Mouse (Mus musculus): ENCODE measurements around the gene Mdga2. TPM values are rescaled to one million over a fixed set of nuclear protein-coding genes. Genes with fewer than 3 reads are reported as not detected.

Gene Mdga2
- total and polyA plus RNA-seq, 3 experiments, result 2.1 TPM; not detected in 2

- no peak overlapping the region for H3K4me3 ChIP-seq (ENCODE audit: control insufficient read depth in 1 of 2, insufficient read depth in 1 of 2, low read depth in 2 of 2, low read length in 2 of 2)
- H3K9ac ChIP-seq (ENCODE audit: control insufficient read depth, low read depth, low read length, poor library complexity, severe bottlenecking), result no peak overlapping the region
- TF ChIP-seq CHD1 (IDR thresholded peaks at IDR 0.05; ENCODE audit: low read depth, low read length), result no peak
- TF ChIP-seq ELF1 (IDR thresholded peaks at IDR 0.05; ENCODE audit: low read depth, low read length), result no peak
- TF ChIP-seq CHD2 (IDR thresholded peaks at IDR 0.05; ENCODE audit: low read length), result no peak
- no peak for TF ChIP-seq GABPA (IDR thresholded peaks at IDR 0.05; ENCODE audit: low read depth, low read length)
- TF ChIP-seq SIN3A (IDR thresholded peaks at IDR 0.05; ENCODE audit: low read length), result no peak
- TF ChIP-seq E2F4 (IDR thresholded peaks at IDR 0.05; ENCODE audit: borderline replicate concordance, low read depth, low read length), result no peak
- TF ChIP-seq SMC3 (IDR thresholded peaks at IDR 0.05; ENCODE audit: low read depth, low read length), result no peak
- no peak for TF ChIP-seq MAZ (IDR thresholded peaks at IDR 0.05; ENCODE audit: low read depth, low read length)
- TF ChIP-seq NELFE (IDR thresholded peaks at IDR 0.05; ENCODE audit: low read depth, low read length), result no peak
- no peaks in the 10 kb centered on the region for H3K9me3 ChIP-seq (replicated peaks; ENCODE audit: insufficient read depth, low read length)
- no peaks in the 10 kb centered on the region for H3K27me3 ChIP-seq (ENCODE audit: control insufficient read depth in 1 of 2, insufficient read depth in 2 of 2, low read length in 2 of 2)
- H3K36me3 ChIP-seq (ENCODE audit: control insufficient read depth in 1 of 2, insufficient read depth in 2 of 2, low read length in 2 of 2), result no peaks in the 10 kb centered on the region
- H3K4me1 ChIP-seq (ENCODE audit: control insufficient read depth in 1 of 2, insufficient read depth in 2 of 2, low read length in 2 of 2), result no peaks in the 10 kb centered on the region
- H3K27ac ChIP-seq (ENCODE audit: control insufficient read depth, low read depth, low read length), result no peak overlapping the region
- no peak for DNase-seq (ENCODE audit: low read depth, low spot score)
- no peaks in the 10 kb centered on the region for H3K79me2 ChIP-seq (ENCODE audit: control insufficient read depth, insufficient read depth, low read length, poor library complexity)
Measured at GRCm38 (mm10) chr12:67035509-67036261, 186.7 kb downstream of the Mdga2 start.

DNA sequence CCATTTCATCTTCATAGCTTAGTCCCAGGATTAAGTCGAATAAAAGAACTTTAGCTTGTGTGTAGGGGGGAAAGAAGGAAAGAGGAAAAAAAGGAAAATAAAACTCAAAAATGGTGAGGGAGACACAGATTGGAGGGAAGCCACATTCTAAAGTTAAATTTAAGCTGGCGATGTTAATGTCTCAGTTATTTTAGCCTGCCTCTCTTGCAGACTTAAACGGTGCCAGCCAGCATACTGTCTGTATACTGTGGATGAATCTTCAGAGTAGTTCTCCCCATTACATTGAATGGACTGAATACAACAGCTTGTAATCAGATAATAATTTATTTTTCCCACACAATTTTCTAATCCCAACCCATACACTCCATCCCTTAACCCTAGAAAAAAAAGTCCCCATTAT, 205.2 kb downstream of the Mdga2 start:
- no peak for DNase-seq (ENCODE audit: low read depth, low spot score)
- H3K4me3 ChIP-seq (ENCODE audit: control insufficient read depth in 1 of 2, insufficient read depth in 1 of 2, low read depth in 2 of 2, low read length in 2 of 2), result no peak overlapping the region
- no peaks in the 10 kb centered on the region for H3K79me2 ChIP-seq (ENCODE audit: control insufficient read depth, insufficient read depth, low read length, poor library complexity)
- TF ChIP-seq USF2 (IDR thresholded peaks at IDR 0.05; ENCODE audit: borderline replicate concordance in 1 of 2, insufficient read depth in 1 of 2, low read depth in 1 of 2, low read length in 2 of 2), result no peak
- no peak for TF ChIP-seq MEF2A (IDR thresholded peaks at IDR 0.05; ENCODE audit: extremely low read depth, insufficient replicate concordance, low read depth, low read length, poor library complexity, severe bottlenecking)
- TF ChIP-seq RCOR1 (IDR thresholded peaks at IDR 0.05; ENCODE audit: low read depth, low read length), result no peak
- no peak for TF ChIP-seq TCF12 (IDR thresholded peaks at IDR 0.05; ENCODE audit: low read depth, low read length)
- TF ChIP-seq NRF1 (IDR thresholded peaks at IDR 0.05; ENCODE audit: insufficient read depth, low read depth, low read length, poor library complexity, severe bottlenecking), result no peak
- H3K9ac ChIP-seq (ENCODE audit: control insufficient read depth, low read depth, low read length, poor library complexity, severe bottlenecking), result no peak overlapping the region
- no peaks in the 10 kb centered on the region for H3K4me1 ChIP-seq (ENCODE audit: control insufficient read depth in 1 of 2, insufficient read depth in 2 of 2, low read length in 2 of 2)
- no peak overlapping the region for H3K27ac ChIP-seq (ENCODE audit: control insufficient read depth, low read depth, low read length)
- H3K9me3 ChIP-seq (replicated peaks; ENCODE audit: insufficient read depth, low read length), result no peaks in the 10 kb centered on the region
- H3K27me3 ChIP-seq (ENCODE audit: control insufficient read depth in 1 of 2, insufficient read depth in 2 of 2, low read length in 2 of 2), result no peaks in the 10 kb centered on the region
- no peaks in the 10 kb centered on the region for H3K36me3 ChIP-seq (ENCODE audit: control insufficient read depth in 1 of 2, insufficient read depth in 2 of 2, low read length in 2 of 2)
